Mouse (Mus musculus) CH12.LX (cell line): ENCODE results near the gene Mrpl14. TPM values are rescaled to one million over a fixed set of nuclear protein-coding genes. Genes with fewer than 3 reads are reported as not detected.

ENCODE experiments used
- DNase-seq: peaks from one replicate; pipeline ENCODE4 v3.0.0-alpha.2; 2013; ENCODE audit errors: extremely low read depth
- H3K27ac ChIP-seq: 2 replicates; pipeline ENCODE4 v1.5.1; 2012; ENCODE audit warnings: low read depth, mild to moderate bottlenecking, control low read depth, moderate library complexity; ENCODE audit not compliant: insufficient read depth
- H3K27me3 ChIP-seq: replicated peaks from 2 replicates; pipeline ENCODE3; 2012; ENCODE audit warnings: inconsistent platforms
- H3K36me3 ChIP-seq, 2 experiments: replicated peaks in 1 of 2; 2 replicates each; pipeline versions ENCODE3 to v1.6.1; 2012; ENCODE audit warnings: inconsistent platforms in 1 of 2, low read length in 1 of 2, mild to moderate bottlenecking in 1 of 2, mixed read lengths in 1 of 2, moderate library complexity in 1 of 2; ENCODE audit not compliant: control insufficient read depth in 1 of 2, insufficient read depth in 1 of 2
- H3K4me1 ChIP-seq, 2 experiments: 2 replicates each; pipeline ENCODE4 v1.6.1; 2012; ENCODE audit warnings: inconsistent platforms in 1 of 2, moderate library complexity in 1 of 2; ENCODE audit not compliant: insufficient read depth in 2 of 2, control insufficient read depth in 1 of 2
- H3K4me2 ChIP-seq: 2 replicates; pipeline ENCODE4 v1.6.1; 2012; ENCODE audit warnings: low read depth, mild to moderate bottlenecking, control low read depth; ENCODE audit not compliant: poor library complexity, insufficient read depth, severe bottlenecking
- H3K4me3 ChIP-seq, 3 experiments: fragments of 150-350 bp in 1 of 3; sonication (generic) in 1 of 3; replicated peaks in 1 of 3; 2 replicates each; pipeline versions ENCODE3 to v1.5.1; 2011 to 2012; ENCODE audit warnings: low read depth in 2 of 3, low read length in 2 of 3, mild to moderate bottlenecking in 2 of 3, moderate library complexity in 2 of 3, control low read depth in 1 of 3, improper control_type of control experiment in 1 of 3, inconsistent platforms in 1 of 3, mixed read lengths in 1 of 3; ENCODE audit not compliant: poor library complexity in 1 of 3
- H3K79me2 ChIP-seq: replicated peaks from 2 replicates; pipeline ENCODE4 v1.6.1; 2012; ENCODE audit warnings: mild to moderate bottlenecking, moderate library complexity; ENCODE audit not compliant: control insufficient read depth, poor library complexity, insufficient read depth, severe bottlenecking; ENCODE audit errors: extremely low read depth
- H3K9ac ChIP-seq: 2 replicates; pipeline ENCODE4 v1.6.1; 2012; ENCODE audit warnings: low read depth, mild to moderate bottlenecking, control low read depth, moderate library complexity; ENCODE audit not compliant: insufficient read depth
- H3K9me3 ChIP-seq: replicated peaks from 2 replicates; pipeline ENCODE3; 2012; ENCODE audit warnings: low read length, inconsistent platforms, mixed read lengths
- BHLHE40 ChIP-seq: IDR thresholded peaks from 2 replicates; pipeline ENCODE4 v1.6.1; 2011; ENCODE audit warnings: mild to moderate bottlenecking, low read depth, low read length, improper control_type of control experiment
- CHD1 ChIP-seq: IDR thresholded peaks from 2 replicates; pipeline ENCODE4 v1.6.1; 2012; ENCODE audit warnings: low read depth, low read length, improper control_type of control experiment, inconsistent platforms
- CHD2 ChIP-seq: IDR thresholded peaks from 2 replicates; pipeline ENCODE4 v1.6.1; 2011; ENCODE audit warnings: low read length, improper control_type of control experiment
- CTCF ChIP-seq, 2 experiments: IDR thresholded peaks in 1 of 2; conservative IDR thresholded peaks in 1 of 2; 2 replicates each; pipeline ENCODE4 v1.5.1; 2011 to 2012; ENCODE audit warnings: low read depth in 2 of 2, low read length in 2 of 2, improper control_type of control experiment in 1 of 2, inconsistent platforms in 1 of 2, mild to moderate bottlenecking in 1 of 2, moderate library complexity in 1 of 2
- E2F4 ChIP-seq: IDR thresholded peaks from 2 replicates; pipeline ENCODE4 v1.6.1; 2011; ENCODE audit warnings: low read depth, low read length, improper control_type of control experiment; ENCODE audit not compliant: insufficient replicate concordance
- ELF1 ChIP-seq: IDR thresholded peaks from 2 replicates; pipeline ENCODE4 v1.6.1; 2014; ENCODE audit warnings: low read depth, mild to moderate bottlenecking, inconsistent platforms, low read length, improper control_type of control experiment
- EP300 ChIP-seq: IDR thresholded peaks from 2 replicates; pipeline ENCODE4 v1.6.1; 2011; ENCODE audit warnings: low read length, improper control_type of control experiment
- HCFC1 ChIP-seq: IDR thresholded peaks from 2 replicates; pipeline ENCODE4 v1.6.1; 2012; ENCODE audit warnings: low read depth, mild to moderate bottlenecking, inconsistent platforms, low read length, improper control_type of control experiment
- KAT2A ChIP-seq: IDR thresholded peaks from 2 replicates; pipeline ENCODE4 v1.6.1; 2012; ENCODE audit warnings: low read length, improper control_type of control experiment, inconsistent platforms; ENCODE audit not compliant: insufficient replicate concordance
- MAFK ChIP-seq: IDR thresholded peaks from 2 replicates; pipeline ENCODE4 v1.6.1; 2011; ENCODE audit warnings: low read length, improper control_type of control experiment; ENCODE audit not compliant: insufficient replicate concordance
- NELFE ChIP-seq: IDR thresholded peaks from 2 replicates; pipeline ENCODE4 v1.6.1; 2011; ENCODE audit warnings: low read depth, low read length, improper control_type of control experiment
- POLR2AphosphoS2 ChIP-seq: IDR thresholded peaks from 2 replicates; pipeline ENCODE4 v1.6.1; 2011; ENCODE audit warnings: low read depth, low read length, improper control_type of control experiment
- RAD21 ChIP-seq: IDR thresholded peaks from 2 replicates; pipeline ENCODE4 v1.6.1; 2011; ENCODE audit warnings: low read depth, mild to moderate bottlenecking, low read length, improper control_type of control experiment, moderate library complexity
- SMC3 ChIP-seq: IDR thresholded peaks from 2 replicates; pipeline ENCODE4 v1.6.1; 2011; ENCODE audit warnings: low read depth, low read length, improper control_type of control experiment
- TBP ChIP-seq: conservative IDR thresholded peaks from 2 replicates; pipeline ENCODE4 v1.6.1; 2011; ENCODE audit warnings: low read depth, low read length, improper control_type of control experiment
- UBTF ChIP-seq: IDR thresholded peaks from 2 replicates; pipeline ENCODE4 v1.6.1; 2012; ENCODE audit warnings: low read depth, mild to moderate bottlenecking, inconsistent platforms, low read length, improper control_type of control experiment, moderate library complexity
- USF2 ChIP-seq: conservative IDR thresholded peaks from 2 replicates; pipeline ENCODE4 v1.6.1; 2011; ENCODE audit warnings: low read depth, low read length, improper control_type of control experiment
- ZC3H11A ChIP-seq: IDR thresholded peaks from 2 replicates; pipeline ENCODE4 v1.6.1; 2012; ENCODE audit warnings: low read depth, mild to moderate bottlenecking, inconsistent platforms, low read length, improper control_type of control experiment
- ZMIZ1 ChIP-seq: IDR thresholded peaks from 2 replicates; pipeline ENCODE4 v1.6.1; 2012; ENCODE audit warnings: low read depth, mild to moderate bottlenecking, inconsistent platforms, low read length, improper control_type of control experiment
- ZNF384 ChIP-seq: IDR thresholded peaks from 2 replicates; pipeline ENCODE4 v1.6.1; 2012; ENCODE audit warnings: low read depth, low read length, improper control_type of control experiment, inconsistent platforms
- dilution Hi-C: fragments of 300-500 bp; cut with MboI; formaldehyde crosslinking; loops from 2 replicates; pipeline ENCODE4 v1.14.3; 2020; ENCODE audit warnings: low sequenced_read_pairs; ENCODE audit not compliant: extremely low pct_unique_long_range_greater_than_20kb, extremely low pct_ligation_motif_present
- in situ Hi-C: fragments of 300-500 bp; cut with MboI; formaldehyde crosslinking; loops from 3 replicates; pipeline ENCODE4 v1.14.3; 2019; ENCODE audit warnings: low sequenced_read_pairs, low pct_ligation_motif_present, low pct_unique_long_range_greater_than_20kb, mixed read lengths
- polyA plus RNA-seq: library from polyadenylated mRNA; unstranded; fragments of >175 nt; gene quantifications from 2 replicates; pipeline ENCODE4 v1.2.1, GENCODE M21; 2012; ENCODE audit warnings: low read depth; ENCODE audit not compliant: insufficient read length
- total RNA-seq, 2 experiments: library from RNA; depleted of rRNA; stranded (reverse); fragments of 300-350 nt in 1 of 2; fragments of >200 nt in 1 of 2; gene quantifications; 2 replicates each; pipeline ENCODE4 v1.2.3; 2012 to 2014

The Mrpl14 gene
- total and polyA plus RNA-seq, 3 experiments = 46.1 to 62.5 (median 56.9) TPM

- Histone ChIP-seq H3K79me2 (no peaks in the 10 kb centered on the region), H3K27ac (no peak overlapping the region), H3K4me3 (no peak overlapping the region), H3K4me1 (peaks cover 0 to 3% of the 10 kb centered on the region in 2 experiments; a peak in 2 of 4 replicates), H3K27me3 (no peaks in the 10 kb centered on the region), H3K9ac (no peak overlapping the region), H3K36me3 (peaks cover 0 to 76% of the 10 kb centered on the region in 2 experiments), H3K9me3 (no peaks in the 10 kb centered on the region), H3K4me2 (no peak overlapping the region)
- dilution Hi-C loops (no loop called here), in situ Hi-C loops (loop anchor here (25.0 kb wide), 1 partner anchor 181 kb away; the partner anchor contains the start of gene Spats1)
- DNase-seq = no peak
- TF ChIP-seq E2F4 = no peak
- TF ChIP-seq CHD2 = no peak
- TF ChIP-seq NELFE = no peak
- no peak for TF ChIP-seq BHLHE40
- no peak for TF ChIP-seq UBTF
- TF ChIP-seq ELF1 = no peak
- TF ChIP-seq CHD1 = no peak
- no peak for TF ChIP-seq ZNF384
- no peak for TF ChIP-seq POLR2AphosphoS2
- no peak for TF ChIP-seq EP300
- TF ChIP-seq ZMIZ1 = no peak
- no peak for TF ChIP-seq MAFK
- TF ChIP-seq ZC3H11A = no peak
- no peak for TF ChIP-seq USF2
- no peak for TF ChIP-seq TBP
Measured at GRCm38 (mm10) chr17:45667986-45668385, 18.1 kb upstream of the Mrpl14 start.

DNA sequence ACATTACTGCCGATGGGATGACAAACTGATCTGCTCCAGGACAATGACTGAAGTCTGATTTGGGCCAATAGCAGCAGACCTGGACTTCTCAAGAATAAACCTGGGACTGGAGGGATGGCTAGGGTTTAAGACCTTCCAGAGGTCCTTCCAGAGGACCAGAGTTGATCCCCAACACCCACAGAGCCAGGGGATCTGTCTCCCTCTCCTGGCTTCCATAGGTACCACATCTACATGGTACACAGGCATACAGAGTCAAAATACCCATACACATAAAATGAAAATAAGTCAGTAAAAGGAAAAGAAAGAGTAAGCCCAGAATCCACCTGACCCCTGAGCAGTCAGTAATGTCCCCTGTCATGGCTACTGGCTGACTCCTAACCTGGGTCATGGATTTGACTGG, 14.3 kb upstream of the Mrpl14 start:
- Histone ChIP-seq H3K9ac (no peak overlapping the region), H3K4me2 (no peak overlapping the region), H3K9me3 (no peaks in the 10 kb centered on the region), H3K27me3 (no peaks in the 10 kb centered on the region), H3K4me1 (no peaks in the 10 kb centered on the region), H3K79me2 (no peaks in the 10 kb centered on the region), H3K4me3 (no peak overlapping the region), H3K27ac (no peak overlapping the region), H3K36me3 (peaks cover 5 to 74% of the 10 kb centered on the region in 2 experiments)
- in situ Hi-C loops = loop anchor here (5.0 to 25.0 kb wide), 2 partner anchors 45 to 185 kb away; partner anchors contain the start of gene Spats1
- dilution Hi-C loops = no loop called here
- TF ChIP-seq SMC3 = peak; percentile 27
- peak; percentile 7 for TF ChIP-seq RAD21
- peak; percentile 35 to 50; a peak in 3 of 4 replicates for TF ChIP-seq CTCF (conservative IDR thresholded peaks at IDR 0.05 in 1 of 2, IDR thresholded peaks at IDR 0.05 in 1 of 2; ENCODE audit: low read depth in 2 of 2, low read length in 2 of 2)
- no peak for TF ChIP-seq HCFC1
- no peak for TF ChIP-seq KAT2A
- DNase-seq = no peak
